Mouse (Mus musculus) skeletal muscle tissue, postnatal 0 days (tissue): Measurements from ENCODE around the gene Trappc4. TPM values are rescaled to one million over a fixed set of nuclear protein-coding genes. Genes with fewer than 3 reads are reported as not detected.

ENCODE experiments used
- microRNA-seq, 2 experiments: library from miRNA; unstranded; fragments of <30 nt; microRNA quantifications; one replicate each; pipeline ENCODE4; 2016
- polyA plus RNA-seq: library from polyadenylated mRNA; unstranded; fragments of >200 nt; fragmentation: Nextera tagmentation; extraction: Ambion mirVana; gene quantifications from 2 replicates; pipeline ENCODE4 v1.2.1, GENCODE M21; 2015

Gene Trappc4
- 70.1 and 75.2 TPM in 2 replicates for polyA plus RNA-seq

DNA sequence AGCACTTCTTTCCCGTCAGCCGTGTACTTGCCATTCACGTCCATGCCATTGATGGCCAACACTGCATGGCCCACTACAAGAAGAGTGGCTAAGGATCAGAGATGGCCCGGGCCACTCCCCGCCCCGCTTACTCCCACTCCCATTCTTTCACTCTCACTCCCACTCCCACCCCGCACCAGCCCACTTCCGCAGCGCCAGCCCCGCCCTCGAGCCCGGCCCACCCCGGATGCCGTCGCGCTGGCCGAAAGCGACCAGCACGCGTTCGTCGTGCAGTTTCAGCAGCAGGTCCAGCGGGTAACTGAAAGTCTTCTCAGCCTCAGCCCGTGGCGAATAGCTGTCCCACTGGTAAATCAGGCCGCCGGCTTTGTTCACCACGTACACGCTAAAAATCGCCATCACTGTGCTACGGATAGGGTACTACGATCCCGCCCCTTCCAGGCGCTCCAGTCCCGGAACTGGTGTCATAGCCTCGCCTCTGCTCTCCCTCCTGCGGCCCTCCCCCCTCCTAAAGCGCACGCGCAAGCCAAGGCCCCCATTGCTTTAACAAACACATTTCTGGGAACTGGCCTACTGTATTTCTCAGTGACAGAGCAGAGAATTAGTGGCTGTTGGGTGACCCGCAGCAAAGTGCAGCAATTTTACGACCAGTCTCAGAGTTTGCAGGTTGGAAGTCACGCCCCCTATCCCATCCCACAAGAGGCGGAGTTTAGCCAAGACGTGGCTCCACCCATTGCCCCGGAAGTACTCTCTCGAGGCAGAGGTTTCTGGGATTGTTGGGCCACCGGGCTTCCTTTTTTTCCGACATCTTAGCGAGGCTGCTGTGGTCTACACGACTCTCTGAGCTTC, at the start of gene Trappc4, which contains the start of gene Rps25:
TSS of gene Trappc4 (minus strand) at position 695 of the 846 bp plus-strand sequence.
TSS of gene Rps25 (plus strand) at position 234 of the 846 bp plus-strand sequence.

DNA sequence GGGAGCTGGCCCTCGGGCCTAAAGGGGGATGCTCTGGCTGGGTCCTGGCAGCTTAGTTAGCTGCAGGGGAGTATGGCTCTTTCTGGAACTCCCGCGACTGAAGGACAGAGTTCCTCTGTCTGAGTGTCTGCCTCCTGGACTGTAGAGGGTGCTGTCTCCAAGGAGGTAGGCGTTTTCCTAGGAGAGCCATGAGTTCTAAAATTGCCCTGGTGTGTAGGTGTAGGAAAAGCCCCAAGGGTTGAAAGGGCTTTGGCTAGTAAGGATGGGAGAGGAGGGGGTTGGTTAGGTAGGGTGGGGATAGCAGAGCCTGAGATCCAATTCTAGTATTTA, 47.5 kb upstream of the Trappc4 start, which contains the start of gene Upk2:
TSS of gene Upk2 (minus strand) at position 86 of the 330 bp plus-strand sequence.

DNA sequence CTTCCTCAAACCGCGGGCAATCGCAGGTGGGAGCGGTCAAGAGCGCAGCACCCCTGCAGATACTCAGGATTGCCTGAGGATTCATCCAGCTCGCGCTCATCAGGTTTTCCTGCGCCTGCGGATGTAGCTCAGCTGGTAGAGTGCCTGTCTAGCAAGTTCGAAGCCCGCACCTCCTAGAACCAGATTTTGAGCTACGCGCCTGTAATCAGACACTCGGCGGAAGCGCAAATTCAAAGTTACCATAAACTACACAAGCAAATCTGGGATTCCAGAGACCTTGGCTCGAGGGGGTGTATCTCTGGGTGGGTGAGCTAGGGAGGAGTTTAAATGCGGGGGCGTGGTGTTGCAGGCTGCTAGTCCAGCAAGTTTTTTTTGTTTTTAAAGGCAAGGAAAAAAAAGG, 33.6 kb upstream of the Trappc4 start, which contains the start of gene Foxr1:
TSS of gene Foxr1 (minus strand) at position 176 of the 400 bp plus-strand sequence.

DNA sequence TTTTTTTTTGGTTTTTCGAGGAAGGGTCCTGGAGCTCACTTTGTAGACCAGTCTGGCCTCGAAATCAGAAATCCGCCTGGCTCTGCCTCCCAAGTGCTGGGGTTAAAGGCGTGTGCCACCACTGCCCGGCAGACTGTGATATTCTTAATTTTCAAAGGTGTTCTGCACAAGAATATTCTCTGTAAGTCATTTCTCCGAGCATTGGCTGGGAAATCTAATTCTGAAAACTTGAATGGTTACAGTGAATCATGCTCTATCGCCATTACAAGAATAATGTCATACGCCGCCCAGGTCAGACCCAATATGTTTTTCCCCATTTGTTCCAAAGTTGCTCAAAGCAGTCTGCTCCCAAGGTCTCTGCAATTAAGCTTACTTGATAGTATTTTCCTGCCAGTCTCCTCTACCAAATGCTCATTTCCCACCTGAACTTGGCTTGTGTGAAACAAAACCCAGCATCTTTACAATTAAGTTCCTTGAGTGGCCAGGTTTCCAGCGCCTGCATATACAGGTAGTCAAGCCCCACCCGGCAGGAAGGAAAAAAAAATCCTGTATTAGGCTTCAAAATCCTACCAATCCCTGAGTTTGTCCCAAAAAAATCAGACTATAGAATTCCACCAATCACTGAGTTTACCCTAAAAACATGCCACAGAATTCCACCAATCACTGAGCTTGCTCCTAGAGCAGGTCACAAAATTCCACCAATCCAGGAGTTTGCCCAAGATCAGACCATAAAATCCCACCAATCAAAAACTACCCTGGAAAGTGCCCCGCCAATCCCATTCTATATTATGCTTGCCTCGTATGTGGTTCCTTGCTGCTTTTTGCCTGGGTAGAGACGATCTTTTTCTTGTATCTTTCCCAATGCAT, 11.4 kb upstream of the Trappc4 start, which contains the start of gene Ccdc84:
TSS of gene Ccdc84 (minus strand) at position 51 of the 867 bp plus-strand sequence.

DNA sequence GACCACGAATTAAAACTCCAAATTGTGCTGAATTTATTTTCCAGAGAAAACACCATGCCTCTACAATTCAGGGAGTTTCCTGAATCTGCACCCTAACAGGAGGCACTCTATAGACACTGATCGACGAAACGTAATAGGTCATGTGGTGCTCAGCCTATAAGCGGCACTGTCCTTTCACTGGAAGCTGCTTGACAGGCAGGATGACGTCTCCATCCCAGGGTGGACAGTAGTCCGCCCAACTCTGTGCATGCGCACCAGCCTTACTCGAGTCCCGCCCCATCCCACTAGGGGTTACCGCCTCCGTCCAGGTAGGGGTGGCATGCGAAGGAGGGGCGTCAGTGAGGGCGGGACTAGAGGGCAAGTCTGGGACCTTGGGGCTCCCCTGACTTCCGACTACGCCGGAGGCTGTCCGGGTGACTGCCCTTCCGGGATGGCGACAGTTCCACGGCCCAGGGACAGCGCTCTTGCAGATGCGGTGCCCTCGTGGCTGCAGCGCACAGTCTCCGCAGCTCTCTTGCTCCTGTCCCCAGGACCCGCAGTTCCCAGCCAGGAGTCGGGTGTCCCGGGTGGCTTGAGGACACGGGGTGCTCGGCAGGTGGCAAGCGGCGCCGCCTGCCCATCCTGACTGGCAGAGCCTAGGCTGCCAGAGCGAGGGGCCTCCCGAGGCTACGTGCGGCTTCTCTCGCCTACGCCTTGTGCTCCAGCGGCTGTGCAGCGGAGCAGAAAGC, 10.6 kb downstream of the Trappc4 start, which contains the start of gene Slc37a4:
TSS of gene Slc37a4 (plus strand) at position 169 of the 728 bp plus-strand sequence.

DNA sequence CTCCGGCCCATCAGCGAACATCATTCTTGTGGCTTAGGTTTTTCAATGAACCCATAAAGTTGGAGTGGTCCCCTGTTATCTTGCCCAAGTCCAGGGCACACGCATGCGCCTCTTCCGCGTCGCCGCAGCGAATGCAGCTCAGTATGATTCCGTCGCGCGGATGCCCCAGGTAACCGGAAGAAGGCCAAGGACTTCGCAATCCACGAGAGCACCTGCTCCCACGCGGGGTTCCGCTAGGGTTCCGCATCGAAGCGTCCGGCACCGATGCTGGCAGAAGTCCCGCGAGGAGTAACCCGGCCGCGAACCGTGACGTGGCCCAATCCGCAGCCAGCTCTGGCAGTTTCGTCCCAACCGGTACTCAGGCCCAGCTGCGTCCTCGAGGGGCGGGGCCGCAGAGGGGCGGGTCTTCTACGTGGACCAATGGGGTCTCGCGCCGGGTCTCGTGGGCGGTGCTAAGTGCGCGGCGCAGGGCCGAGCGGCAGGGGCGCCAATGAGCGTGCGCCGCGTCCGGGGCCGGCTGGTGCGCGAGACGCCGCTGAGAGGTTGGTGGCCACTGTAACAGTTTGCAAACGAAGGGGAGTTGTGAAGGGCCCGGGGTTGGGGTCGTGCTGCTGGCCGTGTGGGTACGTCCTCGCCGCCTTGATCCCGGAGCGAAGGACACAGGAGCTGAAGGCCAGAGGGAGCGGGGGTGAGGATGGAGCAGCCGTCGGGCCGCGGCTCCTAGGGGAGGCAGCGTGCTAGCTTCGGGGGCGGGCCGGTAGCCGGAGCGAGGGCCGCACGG, 28.2 kb downstream of the Trappc4 start, which contains the start of gene Hyou1:
TSS of gene Hyou1 (plus strand) at position 437 of the 781 bp plus-strand sequence.

DNA sequence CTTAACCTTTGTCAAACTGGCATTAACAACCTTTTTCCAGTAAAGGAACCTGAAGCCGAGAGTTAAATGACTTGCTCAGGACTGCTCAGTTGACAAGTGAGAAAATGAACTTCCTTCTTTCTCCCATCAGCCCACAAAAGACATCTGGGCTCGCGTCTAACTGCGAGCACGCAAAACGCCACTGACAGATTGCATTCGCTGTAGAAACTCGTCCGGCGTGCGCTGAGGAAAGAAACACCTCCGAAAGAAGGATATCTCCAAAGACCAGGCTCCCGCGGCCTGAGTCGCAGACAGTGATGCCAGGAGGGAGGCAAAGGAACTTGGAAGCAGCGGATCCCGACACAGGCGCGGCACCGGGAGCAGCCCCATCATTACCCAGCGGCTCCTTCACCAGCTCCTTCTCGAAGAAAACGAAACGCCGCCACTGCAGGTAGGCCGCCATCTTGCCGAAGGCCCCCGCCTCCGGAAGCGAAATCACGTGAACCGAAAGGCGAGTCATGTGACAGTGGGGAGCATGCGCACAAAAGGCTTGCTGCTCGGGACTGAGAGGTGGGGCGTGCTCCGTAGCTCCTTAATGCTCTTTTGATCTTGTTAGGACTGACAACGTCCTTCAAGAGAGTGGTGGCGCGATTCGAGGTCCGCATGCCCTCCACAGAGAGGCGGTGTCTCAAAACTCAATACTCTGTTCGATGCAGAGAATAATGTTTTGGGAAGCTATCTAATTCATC, 46.0 kb downstream of the Trappc4 start, which contains the start of gene Vps11:
TSS of gene Vps11 (minus strand) at position 481 of the 728 bp plus-strand sequence.

Small RNA genes within 50 kb of the gene (microRNA-seq; reads per million reads assigned to microRNA genes)
- gene Mir7085 = 0 to 0.41 reads per million in 2 experiments

Other genes with a start within 250 kb of the Trappc4 start
- gene Cbl, start 173.6 kb downstream of the Trappc4 start, polyA plus RNA-seq = 4.2 and 5.2 TPM in 2 replicates
- gene Ccdc153, start 166.9 kb downstream of the Trappc4 start, polyA plus RNA-seq = not detected in 2 replicates
- not detected in 2 replicates for gene Pdzd3, start 156.1 kb downstream of the Trappc4 start, polyA plus RNA-seq
- gene Nlrx1, start 139.0 kb downstream of the Trappc4 start, polyA plus RNA-seq = 10.4 and 10.9 TPM in 2 replicates
- gene Abcg4, start 119.0 kb downstream of the Trappc4 start, polyA plus RNA-seq = 0.38 and 0.58 TPM in 2 replicates
- gene Hinfp, start 101.9 kb downstream of the Trappc4 start, polyA plus RNA-seq = 7.5 and 7.7 TPM in 2 replicates
- gene C2cd2l, start 87.3 kb downstream of the Trappc4 start, polyA plus RNA-seq = 3.5 and 6.5 TPM in 2 replicates
- gene Dpagt1, start 81.6 kb downstream of the Trappc4 start, polyA plus RNA-seq = 19.2 and 20.1 TPM in 2 replicates
- gene H2afx, start 72.9 kb downstream of the Trappc4 start, polyA plus RNA-seq = 55.3 and 61.5 TPM in 2 replicates
- gene Hmbs, start 63.4 kb downstream of the Trappc4 start, polyA plus RNA-seq = 44.7 and 48.8 TPM in 2 replicates
- 17.4 and 18.7 TPM in 2 replicates for gene Vps11, start 45.9 kb downstream of the Trappc4 start, polyA plus RNA-seq
- gene Hyou1, start 28.1 kb downstream of the Trappc4 start, polyA plus RNA-seq = 5.4 and 5.8 TPM in 2 replicates
- 57.2 and 57.6 TPM in 2 replicates for gene Slc37a4, start 10.7 kb downstream of the Trappc4 start, polyA plus RNA-seq
- 1,824 and 1,924 TPM in 2 replicates for gene Rps25, start 461 bp downstream of the Trappc4 start, polyA plus RNA-seq
- 14.7 and 17.9 TPM in 2 replicates for gene Ccdc84, start 11.0 kb upstream of the Trappc4 start, polyA plus RNA-seq
- gene Foxr1, start 33.5 kb upstream of the Trappc4 start, polyA plus RNA-seq = not detected in 2 replicates
- 0.16 and 0.22 TPM in 2 replicates for gene Upk2, start 47.4 kb upstream of the Trappc4 start, polyA plus RNA-seq
- 13.3 and 14.9 TPM in 2 replicates for gene Bcl9l, start 75.2 kb upstream of the Trappc4 start, polyA plus RNA-seq
- 0.12 and 0.13 TPM in 2 replicates for gene Cxcr5, start 154.3 kb upstream of the Trappc4 start, polyA plus RNA-seq
- 8.9 and 9.1 TPM in 2 replicates for gene Ddx6, start 197.3 kb upstream of the Trappc4 start, polyA plus RNA-seq